Mouse (Mus musculus): ENCODE results near the gene Spag9.
A peak's percentile ranks its signal among the peaks of the same experiment; 100 is the strongest.

Spag9 gene

DNA sequence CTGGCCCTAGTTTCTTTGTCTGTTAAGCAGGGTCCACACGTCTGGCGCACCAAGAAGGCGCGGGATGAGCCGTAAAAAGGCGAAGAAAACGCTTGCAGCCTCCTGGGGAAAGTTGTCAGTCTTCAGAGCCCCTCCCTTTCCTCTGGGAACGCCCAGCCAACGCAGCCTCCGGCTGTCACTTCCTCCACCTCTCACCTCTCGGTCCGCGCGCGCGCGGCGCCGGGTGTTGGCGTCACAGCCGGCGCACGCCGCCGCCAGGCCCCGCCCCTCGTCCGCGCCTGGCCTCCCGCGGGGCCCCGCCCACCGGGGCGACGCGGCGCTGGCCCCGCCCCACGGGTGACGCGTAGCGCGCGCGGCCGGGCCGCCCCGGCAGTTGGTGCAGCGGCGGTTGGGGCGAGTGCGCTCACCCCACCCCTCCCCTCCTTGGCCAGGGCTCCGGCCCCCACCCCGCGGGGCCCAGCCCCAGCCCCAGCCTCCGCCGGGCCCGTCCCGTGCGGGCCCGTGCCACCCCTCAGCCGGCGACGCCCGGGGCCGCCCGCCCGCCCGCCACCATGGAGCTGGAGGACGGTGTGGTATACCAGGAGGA, at the start of gene Spag9:
Spag9 (plus strand) TSS at position 372 of the 586 bp plus-strand sequence.
- DNase-seq: peak; percentile 90

- no peak for DNase-seq
These were observed 46.9 kb upstream of the Spag9 start for GRCm38 (mm10) chr11:93948887-93949567.

DNA sequence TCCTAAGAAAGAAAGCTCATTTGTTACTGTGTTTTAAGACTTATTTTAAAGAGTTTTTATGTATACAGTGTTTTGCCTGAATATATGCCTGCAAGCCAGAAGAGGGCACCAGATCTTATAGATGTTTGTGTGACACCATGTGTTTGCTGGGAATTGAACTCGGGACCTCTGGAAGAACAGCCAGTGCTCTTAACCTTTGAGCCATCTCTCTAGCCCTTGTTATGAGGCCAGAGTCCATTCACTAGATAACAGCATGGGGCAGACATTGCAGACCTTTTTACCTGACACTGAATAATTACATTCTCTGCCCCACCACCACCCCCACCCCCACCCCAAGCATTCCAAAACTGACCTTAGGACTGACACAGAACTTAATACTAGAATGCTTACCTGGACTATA, 45.8 kb upstream of the Spag9 start:
- DNase-seq: no peak

DNA sequence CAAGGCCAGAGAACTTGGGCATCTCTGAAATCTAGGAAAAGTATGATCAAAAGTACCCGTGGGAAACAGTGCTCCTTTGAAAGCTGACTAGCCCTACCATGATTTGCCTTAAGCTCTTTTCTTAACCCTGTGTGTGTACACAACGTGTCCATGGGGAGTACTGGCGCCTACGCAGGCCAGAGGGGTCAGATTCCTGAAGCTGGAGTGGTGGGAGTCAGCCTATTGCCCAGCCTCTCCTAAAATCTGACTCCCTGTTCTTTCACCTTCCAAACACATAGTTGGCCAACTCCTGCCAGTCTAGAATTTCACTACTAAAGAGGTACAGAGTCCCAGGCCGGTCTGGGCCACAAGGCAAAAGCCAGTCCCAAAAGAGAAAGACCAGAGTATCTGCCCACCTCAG, 43.5 kb upstream of the Spag9 start:
- no peak for DNase-seq

DNA sequence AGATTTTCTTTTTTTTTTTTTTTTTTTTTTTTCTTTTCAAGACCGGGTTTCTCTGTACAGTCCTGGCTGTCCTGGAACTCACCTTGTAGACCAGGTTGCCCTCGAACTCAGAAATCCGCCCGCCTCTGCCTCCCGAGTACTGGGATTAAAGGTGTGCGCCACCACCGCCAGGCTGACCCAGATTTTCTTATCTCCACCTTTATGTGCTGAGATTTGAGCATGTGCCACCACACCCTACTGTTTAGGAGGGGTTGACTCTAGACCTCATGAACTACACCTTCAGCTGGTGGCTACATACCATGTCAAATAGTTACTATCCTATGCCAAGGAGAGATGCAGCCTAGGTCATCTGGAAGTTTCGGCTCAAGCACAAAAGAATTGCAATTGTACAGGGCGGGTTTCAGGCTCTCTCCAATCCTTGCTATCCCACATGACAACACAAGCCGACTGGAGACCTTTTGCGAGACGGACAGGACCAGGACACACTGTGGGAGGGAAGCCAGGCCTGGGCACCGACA, 41.1 kb upstream of the Spag9 start:
- no peak for DNase-seq

GRCm38 (mm10) chr11:93955256-93956150, 40.4 kb upstream of the Spag9 start:
- DNase-seq: peak; percentile 76

GRCm38 (mm10) chr11:93956159-93956558, 39.7 kb upstream of the Spag9 start, which contains the start of gene Nme2:
Gene Nme2 (minus strand): TSS chr11:93956259.
- no peak for DNase-seq

DNA sequence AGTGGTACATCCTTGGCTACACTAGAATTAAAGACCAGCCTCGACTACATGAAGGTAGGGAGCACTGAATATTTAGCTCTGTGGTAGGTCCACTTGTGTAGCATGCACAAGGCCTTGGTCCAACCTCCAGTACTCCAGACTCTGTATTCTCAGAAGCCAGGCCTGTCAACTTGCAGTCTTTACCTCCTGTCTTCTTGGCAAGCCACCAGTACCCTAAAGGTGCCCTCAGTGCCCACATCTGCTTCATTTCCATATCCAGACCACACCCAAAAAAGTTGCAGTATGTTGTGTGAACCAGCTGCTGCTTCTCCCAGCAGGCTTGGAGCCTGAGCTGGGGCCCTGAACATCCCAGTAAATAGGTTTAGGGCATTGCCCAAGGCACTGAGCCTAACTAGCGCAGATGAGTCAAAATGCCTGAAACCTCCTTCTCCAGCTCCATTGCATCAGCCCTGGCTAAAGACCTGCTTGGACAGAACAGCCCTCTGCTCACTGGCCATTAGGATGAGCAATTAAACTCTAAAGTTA, 38.8 kb upstream of the Spag9 start:
- DNase-seq: no peak

- no peak for DNase-seq
These were observed 38.1 kb upstream of the Spag9 start for GRCm38 (mm10) chr11:93957746-93958145.

- no peak for DNase-seq
These were observed 34.4 kb upstream of the Spag9 start for GRCm38 (mm10) chr11:93961482-93961881.

- DNase-seq: no peak
These were observed 32.9 kb upstream of the Spag9 start for GRCm38 (mm10) chr11:93963013-93963412.

DNA sequence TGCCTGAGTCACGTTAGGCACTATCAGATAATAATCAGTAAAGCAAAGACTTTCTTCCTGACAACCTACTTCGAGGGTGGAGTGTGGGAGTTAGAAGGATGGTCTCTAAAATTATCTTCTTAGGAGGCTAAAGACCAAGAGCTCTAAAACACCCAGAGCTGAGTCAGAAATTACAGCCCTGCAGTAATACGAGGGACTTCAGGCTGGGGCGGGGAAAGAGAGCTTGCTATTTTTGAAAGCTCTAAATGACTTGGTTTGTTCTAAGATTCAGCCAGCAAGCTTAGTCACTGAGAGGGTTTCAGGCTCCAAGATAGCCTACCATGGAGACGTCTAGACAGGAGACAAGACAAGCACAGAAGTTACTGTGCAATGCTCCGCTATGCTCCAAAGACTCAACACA, 30.5 kb upstream of the Spag9 start:
- DNase-seq: no peak

GRCm38 (mm10) chr11:93967381-93967780, 28.5 kb upstream of the Spag9 start:
- DNase-seq: no peak

DNA sequence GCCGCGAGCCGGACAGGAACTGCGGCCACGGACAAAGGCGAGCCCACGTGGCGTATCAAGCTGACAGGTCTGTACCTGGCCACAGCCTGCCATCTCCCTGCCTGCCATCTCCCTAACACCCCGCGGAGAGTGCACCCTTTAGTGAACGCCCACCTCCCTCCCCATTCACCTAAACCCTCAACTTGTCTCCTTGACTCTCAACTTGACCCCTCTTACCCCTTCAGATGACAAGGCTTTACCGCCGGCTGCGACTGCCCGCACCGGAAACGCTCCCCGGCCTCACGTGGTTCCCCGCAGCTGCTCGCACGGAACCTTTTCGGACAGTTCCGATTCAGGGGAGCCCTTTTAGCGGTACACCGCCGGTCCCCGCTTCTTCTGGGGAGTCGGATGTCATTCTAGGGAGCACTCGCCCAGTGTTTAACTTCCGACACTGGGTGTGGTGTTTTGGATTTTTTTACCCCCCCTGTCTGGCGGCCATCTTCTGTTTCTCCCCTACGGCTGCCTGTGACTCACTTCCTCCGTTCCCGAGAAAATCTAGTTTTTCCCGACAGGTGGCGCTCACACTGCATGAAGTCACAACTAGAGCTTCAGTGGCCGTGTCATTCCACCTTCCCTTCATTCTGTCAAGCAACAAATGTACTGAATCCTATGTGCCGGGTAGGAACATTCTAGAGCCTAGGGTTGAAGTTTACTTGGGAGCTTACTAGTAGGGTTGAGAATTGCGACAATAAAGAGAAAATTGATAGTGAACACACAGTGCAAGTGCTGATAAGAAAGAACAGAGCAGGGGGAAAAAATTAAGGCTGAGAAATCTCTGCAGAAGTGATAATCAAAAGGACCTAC, 27.7 kb upstream of the Spag9 start, which contains the start of the genes Gm20390 and Nme1:
Gm20390 (minus strand) TSS at position 289 of the 843 bp plus-strand sequence.
Nme1 (minus strand) TSS at position 517 of the 843 bp plus-strand sequence.
- DNase-seq: peak; percentile 98

DNA sequence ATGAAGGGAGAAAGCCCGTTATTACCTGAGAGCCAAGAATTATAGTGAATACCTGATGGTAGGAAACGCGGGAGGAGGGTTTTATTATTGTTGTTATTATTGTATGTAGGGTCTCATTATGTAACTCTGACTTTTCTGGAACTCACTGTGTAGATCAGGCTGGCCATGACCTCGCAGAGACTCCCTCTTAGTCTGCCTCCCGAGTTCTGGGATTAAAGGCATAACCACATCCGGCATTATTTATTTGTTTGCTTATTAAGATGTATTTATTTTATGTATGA, 27.1 kb upstream of the Spag9 start:
- DNase-seq: no peak

DNA sequence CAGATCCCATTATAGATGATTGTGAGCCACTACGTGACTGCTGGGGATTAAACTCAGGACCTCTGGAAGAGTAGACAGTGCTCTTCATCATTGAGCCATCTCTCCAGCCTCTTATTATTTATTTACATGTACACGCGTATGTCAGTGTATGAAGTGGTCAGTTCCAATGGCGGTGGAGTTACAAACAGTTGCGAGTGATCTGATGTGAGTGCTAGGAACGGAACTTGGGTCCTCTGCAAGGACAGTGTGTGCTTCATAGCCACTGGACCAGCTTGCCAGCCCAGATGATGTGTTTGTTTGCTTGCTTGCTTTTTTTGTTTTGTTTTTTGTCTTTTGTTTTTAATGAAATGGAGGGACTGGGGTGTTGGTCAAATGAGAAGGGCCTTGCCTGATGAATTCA, 26.7 kb upstream of the Spag9 start:
- DNase-seq: no peak

DNA sequence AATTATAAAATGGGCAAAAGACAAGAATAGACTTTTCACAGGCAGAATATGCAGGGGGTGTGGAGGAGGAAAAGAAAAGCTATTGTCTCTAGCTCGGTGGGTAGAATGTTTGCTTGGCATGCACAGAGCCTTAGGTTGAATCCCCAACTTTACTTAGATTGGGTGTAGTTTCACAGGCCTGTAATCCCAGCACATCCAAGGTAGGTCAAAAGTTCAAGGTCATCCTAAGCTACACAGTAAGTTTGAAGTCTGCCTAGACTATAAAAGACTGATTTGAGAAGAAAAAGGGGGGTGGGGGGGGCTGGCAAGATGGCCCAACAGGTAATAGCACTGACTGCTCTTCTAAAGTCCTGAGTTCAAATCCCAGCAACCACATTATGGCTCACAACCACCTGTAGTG, 26.1 kb upstream of the Spag9 start:
- DNase-seq: no peak

DNA sequence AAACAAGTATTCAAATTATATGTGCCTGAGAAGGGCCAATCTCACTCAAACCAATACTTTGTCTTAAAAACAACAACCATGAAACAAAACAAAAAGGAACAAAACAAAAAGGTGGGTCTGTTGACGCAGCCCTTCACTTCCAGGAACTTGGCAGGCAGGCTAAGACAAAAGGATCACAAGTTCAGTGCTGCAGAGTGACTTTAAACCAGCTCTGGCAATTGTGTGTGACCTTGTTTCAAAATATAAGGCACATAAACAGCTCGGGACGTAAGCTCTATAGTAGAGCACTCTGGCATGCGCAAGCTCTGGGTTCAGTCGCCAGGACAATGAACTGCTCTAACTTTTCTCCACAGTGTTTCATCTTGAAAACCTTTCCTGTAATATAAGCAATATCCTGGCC, 22.9 kb upstream of the Spag9 start:
- no peak for DNase-seq

- DNase-seq: no peak
These were observed 16.3 kb upstream of the Spag9 start for GRCm38 (mm10) chr11:93979502-93980049.

DNA sequence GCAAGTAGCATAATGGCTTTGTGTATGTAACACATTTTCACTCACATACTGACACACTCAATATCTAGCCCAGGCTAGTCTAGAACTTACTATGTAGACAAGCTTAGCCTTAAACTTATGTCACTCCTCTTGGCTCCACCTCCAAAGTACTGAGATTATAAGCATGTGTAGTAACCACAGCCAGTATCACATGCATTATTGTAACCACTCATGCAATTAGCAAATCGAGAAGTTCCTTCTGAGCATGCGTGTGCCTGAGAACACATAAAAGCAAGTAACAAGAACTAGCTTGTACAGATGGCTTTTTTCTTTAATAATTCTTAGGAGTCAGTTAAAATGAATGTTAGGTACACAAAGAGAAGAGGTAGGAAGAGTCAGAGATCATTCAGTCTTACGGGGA, 11.3 kb upstream of the Spag9 start:
- DNase-seq: no peak

GRCm38 (mm10) chr11:93985265-93985664, 10.6 kb upstream of the Spag9 start:
- no peak for DNase-seq

GRCm38 (mm10) chr11:93986298-93986697, 9.6 kb upstream of the Spag9 start:
- DNase-seq: no peak
